Mouse (Mus musculus) bone marrow macrophage, adult 2 months (primary cell): ENCODE measurements around the gene St3gal4.

ENCODE experiments used
- CTCF ChIP-seq: IDR thresholded peaks from 2 replicates; pipeline ENCODE4 v1.5.1; 2012; ENCODE audit warnings: low read depth, mild to moderate bottlenecking, low read length, moderate library complexity
- POLR2A ChIP-seq: IDR thresholded peaks from 2 replicates; pipeline ENCODE4 v1.6.1; 2012; ENCODE audit warnings: mild to moderate bottlenecking, low read depth, low read length, borderline replicate concordance

DNA sequence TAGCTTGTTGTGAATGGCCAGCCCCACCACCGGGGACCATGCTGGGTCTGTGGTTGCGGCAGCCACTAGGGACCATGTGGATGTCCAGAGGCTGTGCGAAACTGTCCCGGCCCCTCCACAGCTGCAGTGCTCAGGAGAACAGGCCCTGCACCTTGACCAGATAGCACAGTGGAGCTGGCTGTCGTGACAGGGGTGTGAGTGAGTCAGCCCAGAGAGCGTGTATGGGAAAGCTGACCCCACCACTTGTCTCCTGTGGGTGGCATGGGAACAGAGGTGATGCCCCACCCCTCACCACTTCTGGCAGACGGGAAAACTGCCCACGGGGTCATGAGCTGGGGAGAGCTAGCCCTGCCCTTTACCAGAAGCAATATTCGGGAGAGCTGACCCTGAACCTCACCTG lies 26.1 kb upstream of the St3gal4 start:
- TF ChIP-seq POLR2A = no peak
- no peak for TF ChIP-seq CTCF
